Mouse (Mus musculus): Measurements from ENCODE around the gene Gmppa.

GRCm38 (mm10) chr1:75387469-75387928, 48.2 kb upstream of the Gmppa start:
- TF ChIP-seq CTCF (IDR thresholded peaks at IDR 0.05; ENCODE audit: control insufficient read depth, insufficient read depth, insufficient read length) (no peak), MYOG (IDR thresholded peaks at IDR 0.05; ENCODE audit: control insufficient read depth, extremely low read depth, insufficient read length) (no peak), MAX (IDR thresholded peaks at IDR 0.05) (no peak), MYOD1 (IDR thresholded peaks at IDR 0.05; ENCODE audit: control insufficient read depth, insufficient read length, low read depth) (no peak)

Measured in C2C12 (cell line).